8 mouse cellular contexts compared by ENCODE assay signal in the genomic region with DNA sequence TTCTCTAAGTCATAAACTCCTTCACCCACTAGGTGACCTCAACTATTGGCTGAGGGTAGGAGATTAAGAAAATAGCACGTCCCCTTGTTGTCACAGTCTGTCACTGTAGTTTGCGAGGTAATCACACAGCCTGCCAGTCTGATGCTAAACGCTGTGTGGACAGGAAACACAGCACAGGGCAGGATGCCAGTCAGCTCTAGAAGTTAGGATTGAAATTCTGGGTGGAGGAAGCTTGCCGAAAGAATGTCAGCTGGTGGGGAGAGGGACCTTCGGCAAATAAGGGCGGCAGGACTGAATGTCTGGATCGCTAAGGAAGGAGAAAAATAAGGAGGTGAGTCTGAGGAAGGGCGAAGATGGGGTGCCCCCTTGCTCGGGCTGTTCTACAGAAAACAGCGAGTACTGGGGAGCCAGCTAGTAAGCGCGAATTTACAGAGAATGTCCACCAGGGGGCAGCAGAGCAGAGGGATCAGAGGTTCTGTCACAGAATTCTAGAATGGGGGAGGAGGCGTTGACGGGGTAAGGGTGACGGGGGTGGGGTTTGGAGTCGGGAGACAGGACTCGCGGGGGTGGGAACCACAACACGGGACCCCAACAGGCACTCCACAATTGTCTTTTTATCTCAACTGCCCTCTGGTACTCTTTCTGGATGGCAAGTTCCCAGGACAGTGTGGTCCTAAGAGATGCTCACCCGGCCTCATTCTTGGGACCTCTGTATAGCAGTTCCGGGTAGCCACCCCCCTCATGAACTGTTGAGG. TPM values are rescaled to one million over a fixed set of nuclear protein-coding genes. Genes with fewer than 3 reads are reported as not detected.
DNase-seq lines count a peak whose midpoint lies in the region; ATAC-seq and TF ChIP-seq lines count a peak whose summit lies in the region.

No protein-coding gene starts in this region.

- peak overlapping the region; percentile 52 for H3K4me2 ChIP-seq in heart, embryonic 15.5 days

- H3K36me3 ChIP-seq in heart, embryonic 15.5 days: no peaks in the 10 kb centered on the region

- H3K9me3 ChIP-seq in heart, embryonic 15.5 days (replicated peaks): no peaks in the 10 kb centered on the region

- H3K27me3 ChIP-seq in heart, embryonic 15.5 days: peaks cover 32% of the 10 kb centered on the region

- peak overlapping the region; percentile 13; the same call in 1 of the 2 replicates for H3K4me3 ChIP-seq in heart, embryonic 15.5 days
- H3K4me3 ChIP-seq in lung, adult 2 months (replicated peaks; ENCODE audit: extremely low read depth, low read depth, low read length): no peak overlapping the region

- 7% methylated on average over 21 of the region's 21 CpGs for WGBS in heart, embryonic 15.5 days
- 4% methylated on average over 21 of the region's 21 CpGs for WGBS in lung, adult 2 months

- H3K9ac ChIP-seq in heart, embryonic 15.5 days: no peak overlapping the region

- H3K27ac ChIP-seq in heart, embryonic 15.5 days: no peak overlapping the region

- no peak for TF ChIP-seq POLR2A in brain, embryonic 14.5 days (IDR thresholded peaks at IDR 0.05; ENCODE audit: borderline replicate concordance, extremely low read depth, insufficient read depth, insufficient read length, poor library complexity, severe bottlenecking)
- TF ChIP-seq POLR2A in lung, adult 2 months (IDR thresholded peaks at IDR 0.05; ENCODE audit: borderline replicate concordance, extremely low read depth, low read depth, low read length): no peak

- peaks cover 8% of the 10 kb centered on the region for H3K4me1 ChIP-seq in heart, embryonic 15.5 days (replicated peaks)
- no peaks in the 10 kb centered on the region for H3K4me1 ChIP-seq in lung, adult 2 months (ENCODE audit: control insufficient read depth, insufficient read depth, low read length)

- TF ChIP-seq CTCF in brain, embryonic 14.5 days (IDR thresholded peaks at IDR 0.05; ENCODE audit: borderline replicate concordance, extremely low read depth, insufficient read depth, insufficient read length): peak; percentile 86
- TF ChIP-seq CTCF in lung, adult 2 months (IDR thresholded peaks at IDR 0.05; ENCODE audit: insufficient read depth, low read length): peak; percentile 76

- DNase-seq in brain, embryonic 14.5 days (ENCODE audit: low read depth): peak; percentile 88
- peak; percentile 43 for DNase-seq in fibroblast of lung, adult 2 months (ENCODE audit: low read depth)
- peak; percentile 75 for DNase-seq in kidney, postnatal 14 days
- DNase-seq in lung, adult 2 months: peak; percentile 75
- peak; percentile 72 for DNase-seq in testis, postnatal 14 days (ENCODE audit: low spot score)

- peak; percentile 62 for ATAC-seq in CD4-positive, CD25-positive, alpha-beta regulatory T cell, adult 4 months
- ATAC-seq in heart, embryonic 15.5 days (replicated peaks; ENCODE audit: insufficient number of reproducible peaks, insufficient read depth, low FRiP score, low read depth): no peak
- peak; percentile 62 for ATAC-seq in neutrophil, adult 5-6 weeks (ENCODE audit: extremely low read depth, insufficient number of reproducible peaks, low FRiP score, poor library complexity, severe bottlenecking)

RNA-seq across cellular contexts. Expression of a gene that starts 33.3 kb away (rescaled TPM):
- polyA plus RNA-seq in CD4-positive, CD25-positive, alpha-beta regulatory T cell, adult 4 months (2017; shearing (Covaris generic)): 1 to 10 TPM; 1.0 to 1.2 TPM
- polyA plus RNA-seq in brain, embryonic 14.5 days (2012; rRNA removed): 0.25 and 0.41 TPM in 2 replicates
- 2.4 and 3.1 TPM in 2 replicates for polyA plus RNA-seq in heart, embryonic 15.5 days (2015; fragmentation: Nextera tagmentation; extraction: Ambion mirVana)
- polyA plus RNA-seq in lung, adult 2 months (2012; rRNA removed): 6.0 and 8.3 TPM in 2 replicates
- 0.25 and 0.35 TPM in 2 replicates for total RNA-seq in neutrophil, adult 5-6 weeks (2017)

RNA-seq across cellular contexts. Expression of a gene that starts 43.3 kb away (rescaled TPM):
- polyA plus RNA-seq in CD4-positive, CD25-positive, alpha-beta regulatory T cell, adult 4 months (2017; shearing (Covaris generic)): 100 to 1,000 TPM; 235 to 276 TPM
- 240 and 244 TPM in 2 replicates for polyA plus RNA-seq in brain, embryonic 14.5 days (2012; rRNA removed)
- 321 and 323 TPM in 2 replicates for polyA plus RNA-seq in heart, embryonic 15.5 days (2015; fragmentation: Nextera tagmentation; extraction: Ambion mirVana)
- 35.5 and 43.2 TPM in 2 replicates for polyA plus RNA-seq in lung, adult 2 months (2012; rRNA removed)
- total RNA-seq in neutrophil, adult 5-6 weeks (2017): 48.2 and 68.5 TPM in 2 replicates

RNA-seq across cellular contexts. Expression of a gene that starts 54.8 kb away (rescaled TPM):
- polyA plus RNA-seq in CD4-positive, CD25-positive, alpha-beta regulatory T cell, adult 4 months (2017; shearing (Covaris generic)): 1 to 10 TPM; 2.0 to 2.4 TPM
- polyA plus RNA-seq in brain, embryonic 14.5 days (2012; rRNA removed): 40.9 and 43.4 TPM in 2 replicates
- polyA plus RNA-seq in heart, embryonic 15.5 days (2015; fragmentation: Nextera tagmentation; extraction: Ambion mirVana): 21.0 and 25.7 TPM in 2 replicates
- 21.3 and 26.9 TPM in 2 replicates for polyA plus RNA-seq in lung, adult 2 months (2012; rRNA removed)
- total RNA-seq in neutrophil, adult 5-6 weeks (2017): 23.5 and 27.7 TPM in 2 replicates
